Mouse (Mus musculus): ENCODE results near the gene Hist1h4k. TPM values are rescaled to one million over a fixed set of nuclear protein-coding genes. Genes with fewer than 3 reads are reported as not detected.
"Not testable (repeated sequence)": the region's sequence is repeated elsewhere in the genome, so short reads cannot be mapped to it uniquely, and the experiment has no call there.

Gene Hist1h4k
- polyA plus RNA-seq (2016; fragmentation: Nextera tagmentation; extraction: Ambion mirVana): 2.9 TPM in 1 of 2 replicates, not detected in the other

DNA sequence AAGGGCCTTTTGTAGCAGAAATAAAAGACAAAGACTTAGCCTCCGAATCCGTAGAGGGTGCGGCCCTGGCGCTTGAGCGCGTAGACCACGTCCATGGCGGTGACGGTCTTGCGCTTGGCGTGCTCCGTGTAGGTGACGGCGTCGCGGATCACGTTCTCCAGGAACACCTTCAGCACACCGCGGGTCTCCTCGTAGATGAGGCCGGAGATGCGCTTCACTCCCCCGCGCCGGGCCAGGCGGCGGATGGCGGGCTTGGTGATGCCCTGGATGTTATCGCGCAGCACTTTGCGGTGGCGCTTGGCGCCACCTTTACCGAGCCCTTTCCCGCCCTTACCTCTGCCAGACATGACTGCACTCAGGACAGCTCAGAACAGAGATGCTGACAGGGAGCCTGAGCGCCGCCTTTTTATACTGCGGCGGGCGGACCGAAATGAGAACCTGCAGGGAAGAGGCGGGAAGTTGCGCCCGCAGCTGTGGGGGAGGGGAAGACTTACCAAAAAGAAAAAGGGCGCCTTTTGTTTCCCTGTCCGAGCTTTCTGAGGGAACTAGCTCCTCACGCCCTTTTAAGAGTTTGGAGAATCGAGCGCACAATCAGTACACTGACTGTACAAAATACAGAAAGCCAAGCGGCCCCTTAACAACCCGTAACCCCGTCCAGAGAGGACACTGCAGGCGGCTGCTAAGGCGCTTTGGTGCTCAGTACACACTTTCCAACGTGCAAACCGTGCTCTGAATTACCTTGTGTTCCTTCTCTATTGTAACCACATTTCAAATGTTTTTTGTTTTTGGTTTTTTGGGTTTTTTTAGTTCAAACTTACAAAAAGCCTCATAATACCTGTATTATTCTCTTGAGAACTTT lies at the start of gene Hist1h4k:
Gene Hist1h4k, minus strand, starts transcription at position 347 of the 859 bp plus-strand sequence.
- peak within 1 kb of the TSS; percentile 87 for H3K4me2 ChIP-seq (replicated peaks)
- H3K9ac ChIP-seq: peak within 1 kb of the TSS; percentile 67
- H3K9me3 ChIP-seq (replicated peaks); H3K27me3 ChIP-seq; H3K36me3 ChIP-seq: not testable (repeated sequence)
- under 1% methylated on average over 52 of the region's 56 CpGs for WGBS
- ATAC-seq (ENCODE audit: low FRiP score): peak; percentile 90
- H3K4me1 ChIP-seq: peaks cover 34% of the 10 kb centered on the region
- peak within 1 kb of the TSS; percentile 93 for H3K27ac ChIP-seq
- H3K4me3 ChIP-seq: peak within 1 kb of the TSS; percentile 51

DNA sequence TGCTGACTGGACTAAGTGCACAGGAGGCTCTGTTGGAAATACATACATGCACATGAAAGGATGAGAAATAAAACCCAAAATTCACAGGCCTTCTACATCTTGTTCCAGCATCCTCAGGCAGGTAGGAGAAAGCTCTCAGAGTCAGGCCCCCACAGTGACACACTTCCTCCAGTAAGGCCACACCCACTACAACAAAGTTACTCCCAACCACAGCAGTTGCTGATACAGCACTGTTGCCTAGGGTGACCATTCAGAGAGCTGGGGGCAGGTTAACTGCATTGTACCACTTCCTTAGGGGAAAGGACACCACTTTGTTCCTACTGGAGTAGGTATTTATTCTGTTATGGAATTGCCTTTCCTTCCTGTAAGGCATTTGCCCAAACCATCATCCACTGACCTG lies 46.9 kb upstream of the Hist1h4k start:
- not testable (repeated sequence) for H3K9me3 ChIP-seq (replicated peaks); ATAC-seq (ENCODE audit: low FRiP score); H3K36me3 ChIP-seq; H3K4me3 ChIP-seq; H3K27me3 ChIP-seq; H3K4me1 ChIP-seq; H3K27ac ChIP-seq; H3K4me2 ChIP-seq (replicated peaks); H3K9ac ChIP-seq

DNA sequence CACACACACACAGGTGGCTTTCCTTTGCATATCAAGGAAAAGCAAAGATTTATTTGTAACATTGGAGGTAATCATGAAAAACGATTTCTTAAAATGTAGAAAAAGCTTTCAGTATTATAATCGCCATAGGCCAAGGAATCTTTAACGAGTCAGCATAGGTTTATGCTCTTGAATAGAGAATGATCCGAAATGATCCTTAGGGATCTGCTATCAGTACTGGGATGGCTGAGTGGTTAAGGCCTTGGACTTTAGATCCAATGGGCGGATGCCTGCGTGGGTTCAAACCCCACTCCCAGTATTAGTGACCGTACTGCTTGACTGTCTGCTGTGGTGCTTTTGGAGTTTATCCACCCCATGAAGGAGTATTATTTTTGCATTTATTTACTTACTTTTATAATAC lies 45.3 kb upstream of the Hist1h4k start:
- Histone ChIP-seq H3K4me1 (peaks cover 4% of the 10 kb centered on the region), H3K36me3 (no peaks in the 10 kb centered on the region), H3K27me3 (0 out of 2 replicates have a peak, but pooled peaks cover 3% of the 10 kb centered on the region), H3K27ac (no peak overlapping the region), H3K4me2 (replicated peaks) (no peak overlapping the region), H3K4me3 (no peak overlapping the region), H3K9me3 (replicated peaks) (no peaks in the 10 kb centered on the region), H3K9ac (no peak overlapping the region)
- no peak for ATAC-seq (ENCODE audit: low FRiP score)
- WGBS: 92% methylated on average over 7 of the region's 7 CpGs

DNA sequence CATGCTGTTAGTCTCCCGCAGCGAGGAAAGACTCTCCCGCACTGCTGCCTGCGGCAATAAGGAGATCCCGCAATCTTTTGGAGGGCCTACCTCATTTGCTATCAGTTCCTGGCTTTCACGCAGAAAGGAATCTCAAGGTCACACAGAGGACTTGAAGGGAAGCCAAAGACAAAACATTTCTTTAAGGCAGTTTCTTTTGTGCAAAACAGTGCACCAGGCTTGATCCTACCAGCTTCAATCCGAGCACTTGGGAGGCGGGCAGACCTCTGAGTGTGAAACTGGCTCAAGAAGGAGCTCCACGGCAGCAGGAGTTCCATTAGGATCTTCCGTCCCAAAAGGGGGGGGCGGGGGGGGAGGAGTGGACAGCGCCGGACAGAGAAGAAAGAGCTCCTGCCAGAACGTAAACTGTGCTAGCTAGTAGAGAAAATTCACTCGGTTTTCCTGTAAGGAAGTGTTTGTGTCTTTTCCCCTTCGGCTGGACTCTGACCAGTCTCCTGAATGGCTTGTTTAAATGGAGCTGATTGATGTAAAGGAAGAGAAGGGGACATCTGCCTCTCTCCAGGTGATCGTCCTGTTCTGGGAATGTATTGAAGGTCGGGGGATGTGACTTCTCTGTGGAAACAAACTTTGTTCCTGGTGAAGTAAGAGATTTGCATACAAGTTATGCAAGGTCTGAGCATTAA lies 40.4 kb upstream of the Hist1h4k start:
- H3K4me2 ChIP-seq (replicated peaks): peak overlapping the region; percentile 35
- H3K4me3 ChIP-seq: no peak overlapping the region
- ATAC-seq (ENCODE audit: low FRiP score): no peak
- 0 out of 2 replicates have a peak overlapping the region, but pooled peaks have one; percentile 35 for H3K9ac ChIP-seq
- H3K36me3 ChIP-seq: no peaks in the 10 kb centered on the region
- no peaks in the 10 kb centered on the region for H3K9me3 ChIP-seq (replicated peaks)
- peaks cover 15% of the 10 kb centered on the region for H3K4me1 ChIP-seq
- 0 out of 2 replicates have a peak, but pooled peaks cover 4% of the 10 kb centered on the region for H3K27me3 ChIP-seq
- no peak overlapping the region for H3K27ac ChIP-seq
- 6% methylated on average over 18 of the region's 18 CpGs for WGBS

DNA sequence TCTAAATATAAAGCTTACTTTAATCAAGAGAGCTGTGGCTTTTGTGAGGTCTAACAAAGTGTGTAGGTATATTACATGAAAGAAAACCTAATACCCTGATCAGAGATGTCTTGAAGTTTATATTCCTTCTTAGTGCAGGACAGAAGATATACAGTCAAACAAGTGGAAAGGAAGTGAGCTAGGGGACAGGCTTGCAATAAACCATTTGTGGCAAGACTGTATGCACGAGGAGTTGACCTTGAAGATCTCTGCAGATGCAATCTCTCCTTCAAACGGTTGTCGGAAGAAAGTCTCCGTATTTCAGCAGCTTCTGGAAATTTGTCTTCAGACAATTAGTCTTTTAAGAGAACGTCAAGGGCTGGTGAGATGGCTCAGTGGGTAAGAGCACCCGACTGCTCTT lies 39.6 kb upstream of the Hist1h4k start:
- no peak overlapping the region for H3K27ac ChIP-seq
- WGBS: 54% methylated on average over 6 of the region's 6 CpGs
- no peaks in the 10 kb centered on the region for H3K36me3 ChIP-seq
- 0 out of 2 replicates have a peak, but pooled peaks cover 4% of the 10 kb centered on the region for H3K27me3 ChIP-seq
- H3K4me3 ChIP-seq: no peak overlapping the region
- H3K4me1 ChIP-seq: peaks cover 15% of the 10 kb centered on the region
- H3K9ac ChIP-seq: no peak overlapping the region
- H3K9me3 ChIP-seq (replicated peaks): no peaks in the 10 kb centered on the region
- no peak for ATAC-seq (ENCODE audit: low FRiP score)
- H3K4me2 ChIP-seq (replicated peaks): no peak overlapping the region

DNA sequence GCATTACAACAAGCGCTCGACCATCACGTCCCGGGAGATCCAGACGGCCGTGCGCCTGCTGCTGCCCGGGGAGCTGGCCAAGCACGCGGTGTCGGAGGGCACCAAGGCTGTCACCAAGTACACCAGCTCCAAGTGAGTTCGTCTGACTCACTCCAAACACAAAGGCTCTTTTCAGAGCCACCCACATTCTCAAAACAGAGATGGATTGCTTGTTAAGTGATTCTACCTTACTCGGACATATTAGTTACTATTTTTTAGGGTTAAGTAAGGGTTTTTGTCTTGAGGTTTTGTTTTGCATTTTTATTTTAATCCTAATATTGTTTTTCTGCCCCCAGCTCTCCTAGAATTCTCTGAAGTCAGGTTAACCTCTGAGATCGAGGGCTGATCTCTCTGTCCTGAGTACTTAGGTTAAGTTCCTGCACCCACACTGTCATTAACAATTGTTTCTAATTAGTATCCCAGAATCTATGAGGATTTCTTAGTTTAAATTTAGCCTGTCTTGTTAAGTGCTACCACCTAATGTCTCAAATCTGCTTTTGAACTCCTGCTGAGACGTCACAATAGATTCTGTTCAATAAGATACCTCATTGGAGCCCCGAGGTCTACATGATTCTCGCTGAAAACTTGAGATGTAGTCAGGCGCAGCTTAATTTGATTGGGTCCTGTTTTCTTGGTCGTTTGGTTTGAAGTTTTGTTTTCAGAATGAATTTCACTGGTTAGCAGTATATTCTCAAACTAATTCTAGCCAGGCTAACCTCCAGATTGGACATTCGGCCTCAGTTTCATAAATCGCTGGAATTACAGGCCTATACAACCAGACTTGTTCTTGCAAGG lies 37.7 kb upstream of the Hist1h4k start:
- Histone ChIP-seq H3K9me3 (replicated peaks) (no peaks in the 10 kb centered on the region), H3K4me3 (peak overlapping the region; percentile 25), H3K27ac (peak overlapping the region; percentile 74), H3K4me2 (replicated peaks) (peak overlapping the region; percentile 59), H3K4me1 (peaks cover 23% of the 10 kb centered on the region), H3K9ac (peak overlapping the region; percentile 45; the same call in 1 of the 2 replicates), H3K27me3 (0 out of 2 replicates have a peak, but pooled peaks cover 4% of the 10 kb centered on the region), H3K36me3 (no peaks in the 10 kb centered on the region)
- 11% methylated on average over 17 of the region's 21 CpGs for WGBS
- ATAC-seq (ENCODE audit: low FRiP score): peak; percentile 33

DNA sequence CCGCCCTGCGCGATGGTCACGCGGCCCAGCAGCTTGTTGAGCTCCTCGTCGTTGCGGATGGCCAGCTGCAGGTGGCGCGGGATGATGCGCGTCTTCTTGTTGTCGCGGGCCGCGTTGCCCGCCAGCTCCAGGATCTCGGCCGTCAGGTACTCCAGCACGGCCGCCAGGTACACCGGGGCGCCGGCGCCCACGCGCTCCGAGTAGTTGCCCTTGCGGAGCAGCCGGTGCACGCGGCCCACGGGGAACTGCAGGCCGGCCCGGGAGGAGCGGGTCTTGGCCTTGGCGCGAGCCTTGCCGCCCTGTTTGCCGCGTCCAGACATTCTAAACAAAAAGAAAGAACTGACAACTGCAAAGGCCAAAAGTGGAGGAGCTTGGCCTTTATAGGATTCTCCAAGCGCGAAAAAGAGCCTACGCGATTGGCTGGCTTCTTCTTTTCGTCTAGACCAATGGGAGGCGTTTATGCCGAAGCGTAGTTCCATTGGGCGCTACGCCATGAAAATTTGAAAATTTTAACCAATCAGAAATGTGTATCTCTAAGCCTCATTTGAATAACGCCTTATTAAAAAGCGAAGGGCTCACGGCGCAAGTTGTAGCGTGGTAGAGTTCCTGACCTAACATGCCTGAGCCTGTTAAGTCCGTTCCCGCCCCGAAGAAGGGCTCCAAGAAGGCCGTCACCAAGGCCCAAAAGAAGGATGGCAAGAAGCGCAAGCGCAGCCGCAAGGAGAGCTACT lies 36.8 kb upstream of the Hist1h4k start, which contains the start of the genes Hist1h2an and Hist1h2bp:
Gene Hist1h2an, minus strand, starts transcription at position 320 of the 731 bp plus-strand sequence.
Gene Hist1h2bp, plus strand, starts transcription at position 563 of the 731 bp plus-strand sequence.
- Histone ChIP-seq H3K9ac (peak within 1 kb of the TSS; percentile 47), H3K27ac (peak within 1 kb of the TSS; percentile 82), H3K4me2 (replicated peaks) (peak within 1 kb of the TSS; percentile 59), H3K4me1 (peaks cover 31% of the 10 kb centered on the region), H3K4me3 (peak within 1 kb of the TSS; percentile 33)
- under 1% methylated on average over 44 of the region's 63 CpGs for WGBS
- peak; percentile 97 for ATAC-seq (ENCODE audit: low FRiP score)
- H3K36me3 ChIP-seq; H3K27me3 ChIP-seq; H3K9me3 ChIP-seq (replicated peaks): not testable (repeated sequence)

DNA sequence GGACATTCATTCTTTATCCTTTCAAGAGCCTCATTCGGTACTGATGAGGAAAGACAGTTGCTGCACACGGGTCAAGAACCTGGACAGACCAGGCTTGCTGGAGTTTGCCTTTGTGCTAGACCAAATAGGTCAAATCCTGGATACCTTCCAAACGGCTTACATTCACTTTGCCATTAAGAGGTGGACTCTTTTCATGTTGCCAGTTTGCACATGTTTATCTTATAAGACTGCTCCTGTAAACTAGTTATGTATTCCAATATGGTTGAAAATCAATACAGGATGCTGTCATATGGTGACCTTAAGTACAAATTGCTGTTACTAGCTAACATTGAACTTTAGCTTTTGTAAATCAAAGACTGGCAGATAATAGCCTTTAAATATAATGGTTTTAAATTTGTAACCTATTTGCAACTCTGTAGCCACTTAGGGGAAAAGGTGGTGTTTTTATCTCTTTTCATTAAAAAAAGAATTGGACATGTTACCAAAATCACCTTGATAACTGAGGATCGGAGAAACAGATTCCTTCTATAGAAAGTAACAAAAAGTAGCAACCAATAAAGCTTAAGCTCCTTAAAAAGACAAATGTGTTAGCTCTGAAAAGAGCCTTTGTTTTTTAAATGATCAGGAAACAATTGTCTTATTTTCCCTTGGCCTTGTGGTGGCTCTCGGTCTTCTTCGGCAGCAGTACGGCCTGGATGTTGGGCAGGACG lies 36.0 kb upstream of the Hist1h4k start:
- H3K27ac ChIP-seq: peak overlapping the region; percentile 82
- H3K9ac ChIP-seq: peak overlapping the region; percentile 47
- H3K27me3 ChIP-seq: 0 out of 2 replicates have a peak, but pooled peaks cover 4% of the 10 kb centered on the region
- no peaks in the 10 kb centered on the region for H3K36me3 ChIP-seq
- no peak for ATAC-seq (ENCODE audit: low FRiP score)
- peak overlapping the region; percentile 59 for H3K4me2 ChIP-seq (replicated peaks)
- H3K4me3 ChIP-seq: peak overlapping the region; percentile 33
- no peaks in the 10 kb centered on the region for H3K9me3 ChIP-seq (replicated peaks)
- 4% methylated on average over 8 of the region's 8 CpGs for WGBS
- peaks cover 31% of the 10 kb centered on the region for H3K4me1 ChIP-seq

DNA sequence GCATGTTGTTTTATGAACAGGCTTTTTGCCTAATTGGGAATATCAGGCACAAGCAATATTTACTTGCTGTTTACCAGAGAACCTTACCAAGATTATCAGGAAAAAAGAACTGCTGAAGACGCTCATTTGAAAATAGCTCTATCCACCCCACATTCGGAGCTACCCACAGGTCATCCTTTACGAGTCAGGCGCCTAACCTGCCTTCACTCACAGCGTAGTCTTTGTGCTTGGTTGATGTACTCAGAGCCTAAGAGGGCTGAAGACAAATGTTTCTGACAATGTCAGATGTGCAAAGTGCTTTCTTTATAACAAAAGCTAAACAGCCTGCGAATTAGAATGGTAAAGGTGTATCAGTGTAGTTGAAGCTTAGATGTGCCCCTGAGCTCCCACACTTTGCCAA lies 34.0 kb upstream of the Hist1h4k start:
- ATAC-seq (ENCODE audit: low FRiP score): no peak
- peak overlapping the region; percentile 71 for H3K4me2 ChIP-seq (replicated peaks)
- H3K27me3 ChIP-seq: no peaks in the 10 kb centered on the region
- H3K36me3 ChIP-seq: no peaks in the 10 kb centered on the region
- H3K4me1 ChIP-seq: peaks cover 33% of the 10 kb centered on the region
- H3K27ac ChIP-seq: peak overlapping the region; percentile 76
- H3K4me3 ChIP-seq: no peak overlapping the region
- H3K9ac ChIP-seq: peak overlapping the region; percentile 44; the same call in 1 of the 2 replicates
- 21% methylated on average over 6 of the region's 6 CpGs for WGBS
- no peaks in the 10 kb centered on the region for H3K9me3 ChIP-seq (replicated peaks)

DNA sequence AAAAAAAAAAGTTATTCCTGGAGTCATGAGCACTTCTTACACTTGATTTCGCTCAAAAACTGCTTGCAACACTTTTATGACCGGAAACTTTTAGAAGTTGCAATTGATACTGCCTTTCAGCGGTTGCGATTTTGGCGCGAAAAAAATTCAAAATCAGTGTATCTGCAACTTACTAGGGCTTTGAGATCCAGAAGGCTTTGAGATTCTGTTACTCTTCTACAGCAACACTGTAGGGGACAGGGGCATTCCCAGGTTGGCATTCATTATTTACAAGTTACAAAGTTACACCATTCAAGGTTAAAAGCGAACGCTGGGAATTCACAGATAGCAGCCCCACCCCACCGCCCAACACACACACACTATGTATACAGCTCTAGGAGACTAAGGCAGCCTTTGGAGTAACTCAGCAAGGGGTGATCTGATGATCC lies 33.4 kb upstream of the Hist1h4k start:
- peak overlapping the region; percentile 71 for H3K4me2 ChIP-seq (replicated peaks)
- peaks cover 33% of the 10 kb centered on the region for H3K4me1 ChIP-seq
- H3K9me3 ChIP-seq (replicated peaks): no peaks in the 10 kb centered on the region
- peak overlapping the region; percentile 44 for H3K9ac ChIP-seq
- no peaks in the 10 kb centered on the region for H3K27me3 ChIP-seq
- no peaks in the 10 kb centered on the region for H3K36me3 ChIP-seq
- H3K4me3 ChIP-seq: peak overlapping the region; percentile 39
- 2% methylated on average over 9 of the region's 9 CpGs for whole genome bisulfite sequencing
- H3K27ac ChIP-seq: peak overlapping the region; percentile 76
- ATAC-seq (ENCODE audit: low FRiP score): no peak

DNA sequence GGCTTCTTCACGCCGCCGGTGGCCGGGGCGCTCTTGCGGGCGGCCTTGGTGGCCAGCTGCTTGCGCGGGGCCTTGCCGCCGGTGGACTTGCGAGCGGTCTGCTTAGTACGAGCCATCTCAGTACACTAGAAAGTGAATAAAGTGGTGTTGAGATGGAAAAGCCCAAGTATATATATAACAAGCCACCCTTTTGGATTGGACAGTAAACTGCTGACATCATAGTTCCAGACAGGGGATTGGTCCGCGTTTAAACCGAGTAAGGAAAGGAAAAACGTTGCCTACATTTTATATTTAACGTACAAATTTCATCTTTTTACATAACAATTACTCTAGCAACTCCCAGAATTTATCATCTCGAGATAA lies 32.9 kb upstream of the Hist1h4k start, which contains the start of gene Hist1h3i:
Gene Hist1h3i, minus strand, starts transcription at position 116 of the 363 bp plus-strand sequence.
- peak; percentile 69 for ATAC-seq (ENCODE audit: low FRiP score)
- no peaks in the 10 kb centered on the region for H3K9me3 ChIP-seq (replicated peaks)
- no peaks in the 10 kb centered on the region for H3K27me3 ChIP-seq
- H3K4me2 ChIP-seq (replicated peaks): peak within 1 kb of the TSS; percentile 71
- H3K36me3 ChIP-seq: no peaks in the 10 kb centered on the region
- peak within 1 kb of the TSS; percentile 86 for H3K27ac ChIP-seq
- under 1% methylated on average over 15 of the region's 20 CpGs for WGBS
- H3K4me1 ChIP-seq: peaks cover 32% of the 10 kb centered on the region
- peak within 1 kb of the TSS; percentile 66 for H3K9ac ChIP-seq
- H3K4me3 ChIP-seq: peak within 1 kb of the TSS; percentile 39

Measured in hindbrain, embryonic 12.5 days (tissue).